Mouse (Mus musculus) intestine, embryonic 15.5 days (tissue): ENCODE measurements around the gene Peg10. TPM values are rescaled to one million over a fixed set of nuclear protein-coding genes. Genes with fewer than 3 reads are reported as not detected.

Experiments used
- ATAC-seq: fragments of 200-750 bp; cut with Nextera tagmentation; 2 replicates; pipeline ENCODE4 v1.8.0; 2017; ENCODE audit warnings: moderate TSS enrichment, moderate library complexity
- H3K27ac ChIP-seq: fragments of 300-500 bp; sonication (generic); 2 replicates; pipeline ENCODE4 v1.5.1; 2015; ENCODE audit warnings: mild to moderate bottlenecking, inconsistent platforms
- H3K27me3 ChIP-seq: fragments of 300-500 bp; sonication (generic); replicated peaks from 2 replicates; pipeline ENCODE4 v1.6.1; 2015; ENCODE audit warnings: inconsistent platforms
- H3K36me3 ChIP-seq: fragments of 300-500 bp; sonication (generic); 2 replicates; pipeline ENCODE4 v1.6.1; 2015; ENCODE audit warnings: inconsistent platforms
- H3K4me1 ChIP-seq: fragments of 300-500 bp; sonication (generic); replicated peaks from 2 replicates; pipeline ENCODE4 v1.6.1; 2015; ENCODE audit warnings: inconsistent platforms
- H3K4me2 ChIP-seq: fragments of 300-500 bp; sonication (generic); replicated peaks from 2 replicates; pipeline ENCODE4 v1.6.1; 2015; ENCODE audit warnings: mild to moderate bottlenecking, inconsistent platforms
- H3K4me3 ChIP-seq: fragments of 300-500 bp; sonication (generic); replicated peaks from 2 replicates; pipeline ENCODE4 v1.5.1; 2015; ENCODE audit warnings: inconsistent platforms
- H3K9ac ChIP-seq: fragments of 300-500 bp; sonication (generic); 2 replicates; pipeline ENCODE4 v1.6.1; 2015; ENCODE audit warnings: inconsistent platforms
- H3K9me3 ChIP-seq: fragments of 300-500 bp; sonication (generic); 2 replicates; pipeline ENCODE4 v1.6.1; 2016; ENCODE audit warnings: inconsistent platforms
- WGBS: fragments of 180-500 bp; shearing (Covaris S2); methylation state at CpG from one replicate; pipeline ENCODE4 v1.1.7; 2015; 5-methylcytosine and 5-hydroxymethylcytosine counted together
- polyA plus RNA-seq: library from polyadenylated mRNA; unstranded; fragments of >200 nt; fragmentation: Nextera tagmentation; extraction: Ambion mirVana; gene quantifications from 2 replicates; pipeline ENCODE4 v1.2.1, GENCODE M21; 2015

The Peg10 gene
- polyA plus RNA-seq, 1 experiment from 2014 or later, result 3.2 TPM

DNA sequence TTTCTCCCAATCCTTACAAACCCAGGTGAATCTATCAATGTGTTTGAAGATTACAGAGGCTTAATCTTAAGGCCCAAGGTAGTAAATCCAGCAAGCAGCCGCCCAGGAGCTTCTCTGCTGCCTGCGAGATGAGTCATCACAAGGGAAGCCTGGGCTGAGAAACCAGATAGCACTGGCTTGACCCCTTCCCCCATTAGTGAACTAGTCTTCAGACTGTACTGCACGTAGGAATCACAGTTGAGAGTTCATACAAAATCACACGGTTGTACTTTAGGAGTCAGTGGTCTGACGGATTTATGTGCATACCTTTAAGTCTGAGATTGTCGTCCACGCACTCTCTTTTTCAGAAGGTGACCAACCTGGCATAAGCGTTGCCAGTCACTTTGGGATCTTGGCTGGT, 13.9 kb upstream of the Peg10 start:
- no peak overlapping the region for H3K4me2 ChIP-seq
- no peaks in the 10 kb centered on the region for H3K9me3 ChIP-seq
- 0 out of 2 replicates have a peak, but pooled peaks cover 6% of the 10 kb centered on the region for H3K4me1 ChIP-seq
- H3K4me3 ChIP-seq, result no peak overlapping the region
- peak; percentile 87 for ATAC-seq
- no peak overlapping the region for H3K9ac ChIP-seq
- no peaks in the 10 kb centered on the region for H3K36me3 ChIP-seq
- H3K27ac ChIP-seq, result no peak overlapping the region
- no peaks in the 10 kb centered on the region for H3K27me3 ChIP-seq
- 48% methylated on average over 8 of the region's 8 CpGs for WGBS

DNA sequence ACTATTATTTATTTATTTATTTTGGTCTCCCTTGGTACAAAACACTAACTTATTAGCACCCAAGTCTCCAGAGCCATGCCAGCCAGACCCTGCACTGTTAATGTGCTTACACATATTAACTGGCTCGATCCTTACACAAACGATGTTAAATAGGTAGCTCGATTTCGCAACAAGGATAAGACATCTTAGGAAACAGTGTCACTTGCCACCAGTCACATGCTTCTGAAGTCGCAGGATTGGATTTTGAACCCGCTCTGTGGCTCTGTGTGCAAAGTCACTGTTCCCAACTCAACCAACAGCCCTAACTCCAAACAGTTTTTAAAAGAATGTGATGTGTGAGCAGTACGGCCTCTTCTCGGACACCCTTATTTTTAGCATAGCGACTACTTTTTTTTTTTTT, 10.7 kb upstream of the Peg10 start:
- Histone ChIP-seq H3K27me3 (no peaks in the 10 kb centered on the region), H3K9me3 (no peaks in the 10 kb centered on the region), H3K4me3 (no peak overlapping the region), H3K4me1 (0 out of 2 replicates have a peak, but pooled peaks cover 6% of the 10 kb centered on the region), H3K27ac (no peak overlapping the region), H3K36me3 (no peaks in the 10 kb centered on the region), H3K9ac (no peak overlapping the region), H3K4me2 (no peak overlapping the region)
- WGBS, result 75% methylated on average over 9 of the region's 9 CpGs
- ATAC-seq, result peak; percentile 55

DNA sequence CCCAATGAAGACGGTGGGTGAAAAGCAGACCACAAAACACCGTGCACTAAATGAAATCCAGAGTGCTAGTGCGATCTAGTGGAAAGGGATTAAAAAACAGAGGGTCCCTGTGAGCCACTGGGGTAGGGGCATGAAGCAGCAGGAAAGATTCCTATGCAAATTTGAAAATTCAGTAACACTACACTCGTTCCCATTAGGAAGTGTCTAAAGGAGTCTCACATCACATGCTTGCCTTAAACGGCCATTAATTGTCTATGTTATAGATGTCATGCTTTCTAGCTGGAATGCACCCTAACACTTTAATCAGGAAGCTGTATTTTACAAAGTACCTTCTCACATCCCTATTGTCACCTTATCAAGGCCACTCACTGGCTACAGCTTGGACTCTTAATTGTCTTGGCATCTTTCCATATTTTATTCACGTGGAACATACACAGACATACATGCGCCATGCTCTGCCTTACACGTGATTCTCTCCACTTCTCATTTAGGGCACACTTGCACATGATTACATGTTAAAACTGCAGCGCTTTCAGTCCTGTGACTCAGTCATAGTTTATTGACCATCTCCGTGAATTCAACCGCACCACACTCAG, 9.0 kb upstream of the Peg10 start:
- Histone ChIP-seq H3K27ac (no peak overlapping the region), H3K9ac (no peak overlapping the region), H3K9me3 (no peaks in the 10 kb centered on the region), H3K27me3 (no peaks in the 10 kb centered on the region), H3K36me3 (no peaks in the 10 kb centered on the region), H3K4me1 (0 out of 2 replicates have a peak, but pooled peaks cover under 1% of the 10 kb centered on the region), H3K4me3 (no peak overlapping the region), H3K4me2 (no peak overlapping the region)
- no peak for ATAC-seq
- WGBS, result 65% methylated on average over 11 of the region's 11 CpGs

GRCm38 (mm10) chr6:4738717-4739116, 8.4 kb upstream of the Peg10 start:
- ATAC-seq, result no peak

DNA sequence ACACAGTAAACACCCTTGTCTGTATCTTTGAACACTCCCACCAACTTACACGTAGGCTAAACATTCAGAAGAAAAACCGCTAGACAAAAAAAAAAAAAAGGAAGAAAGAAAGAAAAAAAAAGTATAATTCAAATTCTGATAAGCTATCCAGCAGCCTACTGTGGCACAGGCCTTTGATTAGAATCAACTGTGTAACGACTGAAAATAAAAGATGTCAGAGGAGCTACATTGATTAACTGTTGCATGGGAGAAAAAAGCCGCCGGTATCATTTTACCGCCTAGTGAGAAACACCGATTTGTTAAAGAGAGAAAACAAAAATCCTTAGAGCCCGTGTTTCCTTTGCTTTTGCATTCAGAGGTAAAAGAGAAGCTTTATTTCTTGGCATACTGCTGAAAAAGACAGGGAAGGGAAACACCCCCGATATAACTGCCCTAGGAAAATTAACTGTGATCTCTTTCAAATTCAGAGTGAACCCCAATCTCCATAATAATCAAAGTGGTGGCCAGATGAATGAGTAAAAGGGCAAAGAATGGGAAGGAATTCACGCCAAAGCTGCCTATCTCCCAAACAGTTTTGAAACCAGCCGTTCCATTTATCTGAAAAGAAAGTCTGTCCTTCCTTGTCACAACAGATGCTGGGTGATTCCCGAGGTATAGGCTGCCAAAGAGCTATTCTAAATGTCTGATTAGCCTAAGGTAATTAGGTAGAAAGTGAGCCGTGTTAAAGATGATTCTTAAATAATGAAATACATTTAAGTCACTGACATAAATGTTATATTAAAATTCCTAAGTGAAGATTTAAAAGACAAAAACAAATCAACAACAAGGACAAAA, 7.4 kb upstream of the Peg10 start:
- no peaks in the 10 kb centered on the region for H3K27me3 ChIP-seq
- H3K4me3 ChIP-seq, result no peak overlapping the region
- no peak overlapping the region for H3K9ac ChIP-seq
- no peak for ATAC-seq
- H3K4me1 ChIP-seq, result no peaks in the 10 kb centered on the region
- no peaks in the 10 kb centered on the region for H3K36me3 ChIP-seq
- H3K9me3 ChIP-seq, result no peaks in the 10 kb centered on the region
- WGBS, result 47% methylated on average over 13 of the region's 13 CpGs
- no peak overlapping the region for H3K4me2 ChIP-seq
- H3K27ac ChIP-seq, result no peak overlapping the region

More at GRCm38 (mm10) chr6:4738717-4739116, 8.4 kb upstream of the Peg10 start:
- no peaks in the 10 kb centered on the region for H3K4me1 ChIP-seq
- no peaks in the 10 kb centered on the region for H3K9me3 ChIP-seq
- no peak overlapping the region for H3K9ac ChIP-seq
- H3K4me2 ChIP-seq, result no peak overlapping the region
- H3K4me3 ChIP-seq, result no peak overlapping the region
- no peaks in the 10 kb centered on the region for H3K36me3 ChIP-seq
- WGBS, result 58% methylated on average over 2 of the region's 2 CpGs
- no peak overlapping the region for H3K27ac ChIP-seq
- no peaks in the 10 kb centered on the region for H3K27me3 ChIP-seq

DNA sequence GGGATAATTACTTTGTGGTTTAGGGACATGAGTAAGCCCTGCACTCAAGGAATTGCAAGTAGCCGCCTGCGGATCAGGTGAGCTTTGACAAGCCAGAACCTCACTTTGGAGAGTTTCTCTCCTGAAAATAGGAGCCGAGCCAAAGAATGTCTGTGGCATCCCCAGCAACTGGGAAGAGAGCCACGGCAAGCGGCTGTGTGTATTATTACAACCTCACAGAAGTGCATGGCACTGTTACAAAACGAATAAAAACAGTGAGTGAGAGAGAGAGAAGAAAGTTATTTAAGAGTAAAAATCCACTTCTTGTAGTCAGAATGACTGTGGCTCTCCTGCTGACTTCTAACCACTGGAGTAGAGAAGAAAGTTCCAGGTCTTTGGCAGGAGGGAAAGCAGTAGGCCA, 6.6 kb upstream of the Peg10 start:
- no peak for ATAC-seq
- Histone ChIP-seq H3K27ac (no peak overlapping the region), H3K27me3 (no peaks in the 10 kb centered on the region), H3K4me3 (no peak overlapping the region), H3K4me1 (no peaks in the 10 kb centered on the region), H3K4me2 (no peak overlapping the region), H3K9me3 (no peaks in the 10 kb centered on the region), H3K36me3 (no peaks in the 10 kb centered on the region), H3K9ac (no peak overlapping the region)
- WGBS, result 33% methylated on average over 6 of the region's 6 CpGs

DNA sequence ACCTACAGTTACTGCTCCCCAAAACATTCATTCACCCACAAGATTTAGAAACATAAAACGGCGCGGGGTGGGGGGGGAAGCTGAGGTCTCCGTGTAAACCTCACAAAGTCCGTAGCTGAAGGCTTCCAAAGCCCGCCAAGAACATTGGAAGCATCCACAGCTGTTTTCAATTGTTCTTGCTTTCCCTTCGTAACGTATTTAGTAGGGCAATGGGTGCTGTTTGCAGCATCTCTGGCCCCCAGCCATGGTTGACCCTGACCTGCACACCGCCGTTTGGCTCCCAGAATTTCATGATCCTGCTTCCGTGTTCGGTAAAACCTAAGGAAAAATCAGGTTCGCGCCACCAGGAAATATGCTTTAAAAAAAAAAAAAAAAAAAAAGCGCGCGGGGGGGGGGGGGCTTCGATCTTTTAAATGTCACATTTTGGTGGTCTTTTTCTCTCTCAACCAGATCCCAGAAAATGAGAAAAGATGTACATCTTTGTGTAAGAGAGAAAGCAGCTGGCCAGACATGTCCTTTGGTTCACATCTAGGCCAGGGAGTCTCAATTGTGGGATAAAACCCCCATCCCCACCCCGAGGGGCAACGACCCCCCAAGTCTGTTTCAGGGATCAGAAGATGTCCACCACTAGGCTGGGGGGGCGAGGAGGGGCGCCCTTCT, 940 bp upstream of the Peg10 start:
- Histone ChIP-seq H3K9me3 (0 out of 2 replicates have a peak, but pooled peaks cover 2% of the 10 kb centered on the region), H3K4me2 (peak overlapping the region; percentile 72), H3K4me1 (no peaks in the 10 kb centered on the region), H3K27me3 (no peaks in the 10 kb centered on the region), H3K9ac (peak overlapping the region; percentile 41), H3K4me3 (peak overlapping the region; percentile 44), H3K36me3 (no peaks in the 10 kb centered on the region), H3K27ac (peak overlapping the region; percentile 54)
- 53% methylated on average over 22 of the region's 22 CpGs for WGBS
- no peak for ATAC-seq

- peak overlapping the region; percentile 13; the same call in 1 of the 2 replicates for H3K9ac ChIP-seq
- H3K27ac ChIP-seq, result peak overlapping the region; percentile 60; the same call in 1 of the 2 replicates
- H3K9me3 ChIP-seq, result 0 out of 2 replicates have a peak, but pooled peaks cover 2% of the 10 kb centered on the region
- H3K36me3 ChIP-seq, result no peaks in the 10 kb centered on the region
- peak overlapping the region; percentile 44 for H3K4me3 ChIP-seq
- peak overlapping the region; percentile 72 for H3K4me2 ChIP-seq
- no peak for ATAC-seq
- no peaks in the 10 kb centered on the region for H3K4me1 ChIP-seq
- no peaks in the 10 kb centered on the region for H3K27me3 ChIP-seq
- 55% methylated on average over 71 of the region's 71 CpGs for WGBS
Observed at GRCm38 (mm10) chr6:4747677-4748505, 785 bp downstream of the Peg10 start.

DNA sequence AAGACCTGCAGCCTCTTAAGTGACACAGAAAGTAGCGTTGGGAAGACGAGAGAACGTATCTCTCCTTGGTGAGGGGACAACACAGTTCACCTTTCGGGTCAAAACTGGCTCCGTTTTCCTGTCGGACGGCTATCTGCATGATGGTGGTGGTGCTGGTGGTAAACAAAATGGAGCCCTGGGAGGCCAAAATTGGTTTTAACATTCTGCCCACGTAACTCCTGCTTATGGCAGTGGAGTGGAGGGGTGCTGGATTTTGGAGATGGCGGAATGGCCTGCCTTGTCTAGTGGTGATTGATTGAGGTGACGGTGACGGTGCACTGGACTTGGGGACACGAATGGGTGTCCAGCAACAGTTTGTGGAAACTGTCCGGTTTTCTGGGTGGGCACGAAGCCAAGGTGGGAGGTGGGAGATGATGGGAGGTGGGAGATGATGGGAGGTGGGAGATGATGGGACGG, 1.4 kb downstream of the Peg10 start:
- Histone ChIP-seq H3K4me3 (peak overlapping the region; percentile 44), H3K4me2 (peak overlapping the region; percentile 72), H3K9ac (peak overlapping the region; percentile 13; the same call in 1 of the 2 replicates), H3K27ac (no peak overlapping the region), H3K36me3 (no peaks in the 10 kb centered on the region), H3K4me1 (no peaks in the 10 kb centered on the region), H3K9me3 (0 out of 2 replicates have a peak, but pooled peaks cover 2% of the 10 kb centered on the region), H3K27me3 (no peaks in the 10 kb centered on the region)
- ATAC-seq, result peak; percentile 44
- 50% methylated on average over 15 of the region's 15 CpGs for WGBS

DNA sequence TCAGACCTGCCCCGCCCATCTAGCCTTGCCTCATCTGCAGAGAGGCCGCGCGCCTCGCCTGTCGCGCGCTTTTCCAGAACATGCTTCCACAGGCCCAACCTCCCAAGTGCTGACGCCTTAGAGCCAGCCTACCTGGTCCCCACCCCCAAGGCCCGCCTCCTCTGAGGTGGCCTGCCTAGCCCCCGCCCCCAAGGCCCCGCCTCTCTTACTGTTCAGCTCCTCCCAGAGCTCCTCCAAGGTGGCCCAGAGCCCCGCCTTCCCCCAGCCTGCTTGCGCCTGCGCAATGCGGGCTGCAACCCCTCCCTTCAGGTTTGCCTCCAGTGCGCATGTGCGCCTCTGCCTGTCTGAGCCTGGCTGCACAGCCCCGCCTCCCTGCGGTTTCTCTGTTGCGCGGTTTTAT, 2.0 kb downstream of the Peg10 start:
- Histone ChIP-seq H3K27me3 (no peaks in the 10 kb centered on the region), H3K4me2 (peak overlapping the region; percentile 72), H3K4me1 (no peaks in the 10 kb centered on the region), H3K27ac (no peak overlapping the region), H3K9me3 (0 out of 2 replicates have a peak, but pooled peaks cover 2% of the 10 kb centered on the region), H3K4me3 (peak overlapping the region; percentile 44), H3K36me3 (no peaks in the 10 kb centered on the region), H3K9ac (no peak overlapping the region)
- peak; percentile 96 for ATAC-seq
- 50% methylated on average over 22 of the region's 22 CpGs for WGBS

- Histone ChIP-seq H3K27ac (no peak overlapping the region), H3K4me1 (no peaks in the 10 kb centered on the region), H3K4me2 (no peak overlapping the region), H3K27me3 (no peaks in the 10 kb centered on the region), H3K9ac (no peak overlapping the region), H3K4me3 (no peak overlapping the region), H3K36me3 (0 out of 2 replicates have a peak, but pooled peaks cover 6% of the 10 kb centered on the region), H3K9me3 (0 out of 2 replicates have a peak, but pooled peaks cover 9% of the 10 kb centered on the region)
- WGBS, result 75% methylated on average over 4 of the region's 4 CpGs
- no peak for ATAC-seq
Observed at GRCm38 (mm10) chr6:4751355-4751754, 4.2 kb downstream of the Peg10 start.
